Mouse (Mus musculus) G1E (cell line): Measurements from ENCODE around the gene Hspa1l. TPM values are rescaled to one million over a fixed set of nuclear protein-coding genes. Genes with fewer than 3 reads are reported as not detected.

Experiments used
- ATAC-seq: 2 replicates; pipeline ENCODE4 v1.8.0; 2016; ENCODE audit warnings: mild to moderate bottlenecking; ENCODE audit not compliant: insufficient number of reproducible peaks, poor library complexity, low FRiP score, severe bottlenecking; ENCODE audit errors: extremely low read depth
- DNase-seq: peaks from one replicate; pipeline ENCODE4 v3.0.0; 2012; ENCODE audit warnings: low spot score
- H3K27me3 ChIP-seq: 2 replicates; pipeline ENCODE4 v1.6.1; 2012; ENCODE audit warnings: mild to moderate bottlenecking, low read length, inconsistent platforms; ENCODE audit not compliant: insufficient read depth
- H3K36me3 ChIP-seq: replicated peaks from 2 replicates; pipeline ENCODE3; 2012; ENCODE audit warnings: mild to moderate bottlenecking, inconsistent platforms
- H3K4me1 ChIP-seq: 2 replicates; pipeline ENCODE4 v1.6.1; 2012; ENCODE audit warnings: low read depth, low read length, inconsistent platforms, mixed read lengths; ENCODE audit not compliant: insufficient read depth
- H3K4me3 ChIP-seq: 2 replicates; pipeline ENCODE4 v1.5.1; 2012; ENCODE audit warnings: low read depth, mild to moderate bottlenecking, inconsistent platforms, low read length, moderate library complexity, mixed read lengths
- H3K9me3 ChIP-seq: replicated peaks from 2 replicates; pipeline ENCODE4 v1.6.1; 2012; ENCODE audit warnings: inconsistent platforms
- CTCF ChIP-seq: IDR thresholded peaks from 2 replicates; pipeline ENCODE4 v1.5.1; 2012; ENCODE audit warnings: low read depth, low read length, inconsistent platforms, mixed read lengths
- GATA1 ChIP-seq: IDR thresholded peaks from 2 replicates; pipeline ENCODE4 v1.6.1; 2012; ENCODE audit warnings: borderline replicate concordance, low read length, inconsistent platforms, mixed read lengths
- GATA2 ChIP-seq: IDR thresholded peaks from 2 replicates; pipeline ENCODE4 v1.6.1; 2012; ENCODE audit warnings: low read depth, low read length, inconsistent platforms, borderline replicate concordance
- POLR2AphosphoS5 ChIP-seq: IDR thresholded peaks from 2 replicates; pipeline ENCODE4 v1.6.1; 2012; ENCODE audit warnings: low read depth, low read length, inconsistent platforms; ENCODE audit not compliant: insufficient replicate concordance
- TAL1 ChIP-seq: conservative IDR thresholded peaks from 2 replicates; pipeline ENCODE4 v1.6.1; 2012; ENCODE audit warnings: low read depth, low read length, inconsistent platforms, mixed read lengths
- polyA plus RNA-seq: library from polyadenylated mRNA; stranded (reverse); fragments of >175 nt; gene quantifications from 2 replicates; pipeline ENCODE4 v1.2.3, GENCODE M21; 2012
- total RNA-seq, 2 experiments: library from RNA; stranded (forward) in 1 of 2; stranded (reverse) in 1 of 2; fragments of 200-1000 nt in 1 of 2; fragments of >200 nt in 1 of 2; fragmentation: Nextera tagmentation in 1 of 2; gene quantifications; 2 replicates each; pipeline ENCODE4 v1.2.3; 2014 to 2017

The Hspa1l gene
- total and polyA plus RNA-seq, 3 experiments: 0.05 TPM; not detected in 2

DNA sequence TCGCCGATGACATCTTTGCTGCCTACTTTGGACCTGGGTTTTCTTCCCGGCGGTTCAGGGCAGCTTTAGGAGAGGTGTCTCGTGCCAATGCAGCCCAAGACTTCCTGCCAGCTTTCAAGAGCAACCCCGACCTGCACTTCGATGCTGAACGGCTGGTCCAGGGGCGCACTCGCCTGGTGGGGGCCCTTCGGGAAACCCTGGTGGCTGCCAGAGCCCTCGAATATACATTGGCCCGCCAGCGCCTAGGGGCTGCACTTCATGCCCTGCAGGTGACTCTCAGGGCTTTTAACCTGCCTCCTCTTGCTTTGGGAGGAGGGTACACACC is 45.2 kb downstream of the Hspa1l start:
- no peaks in the 10 kb centered on the region for H3K9me3 ChIP-seq
- no peak for ATAC-seq
- H3K36me3 ChIP-seq: peaks cover 72% of the 10 kb centered on the region
- no peak for DNase-seq
- H3K4me1 ChIP-seq: peaks cover 94% of the 10 kb centered on the region
- H3K27me3 ChIP-seq: no peaks in the 10 kb centered on the region; the same call in 1 of the 2 replicates
- TF ChIP-seq TAL1 (no peak), POLR2AphosphoS5 (0 out of 2 replicates have a peak, but pooled peaks have one; percentile 1)
- no peak overlapping the region for H3K4me3 ChIP-seq

DNA sequence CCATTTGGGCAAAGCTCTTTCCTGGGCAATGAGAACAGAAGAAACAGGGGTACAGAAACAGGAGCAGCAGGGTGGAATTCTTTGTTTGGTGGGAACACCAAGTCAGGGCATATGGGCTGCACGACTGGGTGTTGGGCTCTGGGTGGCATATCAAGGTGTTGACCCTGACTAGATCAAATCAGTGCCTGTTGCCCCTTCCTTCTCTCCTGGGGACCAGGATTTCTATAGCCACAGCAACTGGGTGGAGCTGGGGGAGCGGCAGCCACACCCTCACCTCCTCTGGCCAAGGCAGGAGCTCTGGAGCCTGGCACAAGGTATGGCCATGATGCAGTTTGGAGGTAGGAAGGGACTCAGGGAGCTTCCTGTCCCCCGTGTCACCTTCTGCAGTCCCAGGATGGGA is 45.7 kb downstream of the Hspa1l start:
- Histone ChIP-seq H3K27me3 (no peaks in the 10 kb centered on the region; the same call in 1 of the 2 replicates), H3K9me3 (no peaks in the 10 kb centered on the region), H3K36me3 (peaks cover 70% of the 10 kb centered on the region), H3K4me3 (no peak overlapping the region), H3K4me1 (peaks cover 94% of the 10 kb centered on the region)
- no peak for DNase-seq
- TF ChIP-seq GATA2 (no peak), POLR2AphosphoS5 (no peak), TAL1 (no peak), GATA1 (no peak), CTCF (no peak)
- no peak for ATAC-seq

DNA sequence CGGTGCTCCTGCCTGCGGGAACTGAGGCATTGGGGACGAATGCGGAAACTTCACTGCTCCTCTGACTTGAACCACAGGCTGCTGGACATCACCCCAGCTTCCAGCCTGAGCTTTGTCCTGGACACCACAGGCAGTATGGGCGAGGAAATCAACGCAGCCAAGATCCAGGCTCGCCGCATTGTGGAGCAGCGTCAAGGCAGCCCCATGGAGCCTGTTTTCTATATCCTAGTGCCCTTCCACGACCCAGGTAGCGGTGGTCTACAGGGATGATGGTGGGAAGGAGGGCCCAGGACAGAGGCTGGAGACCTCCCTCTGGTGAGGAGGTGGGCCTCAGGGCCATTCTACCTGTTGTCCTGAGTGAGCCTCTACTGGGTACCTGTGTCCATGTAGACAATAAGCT is 47.4 kb downstream of the Hspa1l start:
- no peak for ATAC-seq
- Histone ChIP-seq H3K27me3 (no peaks in the 10 kb centered on the region; the same call in 1 of the 2 replicates), H3K9me3 (no peaks in the 10 kb centered on the region), H3K4me1 (peaks cover 94% of the 10 kb centered on the region), H3K4me3 (no peak overlapping the region), H3K36me3 (peaks cover 70% of the 10 kb centered on the region)
- no peak for TF ChIP-seq GATA1
- TF ChIP-seq POLR2AphosphoS5: no peak
- TF ChIP-seq TAL1: no peak
- no peak for TF ChIP-seq GATA2
- TF ChIP-seq CTCF: no peak
- no peak for DNase-seq

DNA sequence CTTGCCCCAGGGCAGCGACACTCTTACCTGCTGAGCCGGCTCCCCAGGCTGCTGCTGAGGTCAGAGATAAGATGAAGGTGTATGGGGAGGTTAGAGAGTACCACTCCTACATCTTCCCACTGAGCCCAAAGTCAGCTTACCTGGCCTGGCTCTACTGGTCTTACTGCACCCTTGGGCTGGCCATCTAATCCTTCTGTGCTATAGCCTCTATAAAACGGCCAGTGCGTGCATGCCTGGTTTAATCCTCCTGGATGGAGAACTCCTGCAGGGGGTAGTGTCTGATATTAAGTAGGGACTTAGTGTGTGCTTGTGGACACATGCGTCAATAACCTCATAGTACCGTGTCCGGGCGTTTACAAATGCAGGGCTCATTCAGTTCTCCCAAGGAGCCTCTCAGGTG is 48.0 kb downstream of the Hspa1l start:
- Histone ChIP-seq H3K36me3 (peaks cover 68% of the 10 kb centered on the region), H3K27me3 (no peaks in the 10 kb centered on the region), H3K4me1 (peaks cover 94% of the 10 kb centered on the region), H3K9me3 (no peaks in the 10 kb centered on the region), H3K4me3 (no peak overlapping the region; the same call in 1 of the 2 replicates)
- ATAC-seq: no peak
- no peak for DNase-seq
- TF ChIP-seq POLR2AphosphoS5 (no peak), TAL1 (no peak), GATA1 (no peak), CTCF (no peak), GATA2 (no peak)

DNA sequence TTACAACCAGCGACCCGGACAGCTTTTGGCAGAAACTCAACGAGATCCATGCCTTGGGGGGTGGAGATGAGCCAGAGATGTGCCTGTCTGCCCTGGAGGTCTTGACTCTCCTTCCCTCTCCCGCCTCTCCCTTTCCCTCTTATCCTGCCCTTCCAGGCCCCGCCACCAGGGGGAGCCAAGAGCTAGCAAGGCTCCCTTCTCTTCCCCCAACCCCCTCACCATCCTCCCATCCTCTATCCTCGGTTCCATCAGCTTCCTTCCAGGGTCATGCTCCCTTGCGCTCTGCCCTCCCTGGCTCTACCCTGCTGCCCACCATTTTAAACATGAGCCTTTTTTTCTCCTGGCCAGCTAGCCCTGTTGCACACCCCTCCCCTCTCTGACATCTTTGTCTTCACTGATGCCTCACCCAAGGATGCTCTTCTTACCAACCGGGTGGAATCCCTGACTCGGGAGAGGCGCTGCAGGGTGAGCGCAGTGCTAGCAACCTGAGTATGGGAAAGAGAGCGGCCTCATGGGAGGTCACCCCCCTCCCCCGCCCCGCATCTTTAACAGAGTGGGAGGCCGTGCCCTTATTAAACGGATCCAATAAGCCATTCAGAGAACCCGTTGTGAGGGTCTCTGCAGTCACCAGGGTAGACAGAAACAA is 48.8 kb downstream of the Hspa1l start:
- DNase-seq (peak; percentile 69), ATAC-seq (0 out of 2 replicates have a peak, but pooled peaks have one; percentile 12)
- no peaks in the 10 kb centered on the region for H3K27me3 ChIP-seq
- H3K36me3 ChIP-seq: peaks cover 68% of the 10 kb centered on the region
- peak; percentile 87 for TF ChIP-seq CTCF
- TF ChIP-seq GATA2: no peak
- TF ChIP-seq POLR2AphosphoS5: no peak
- TF ChIP-seq GATA1: no peak
- no peaks in the 10 kb centered on the region for H3K9me3 ChIP-seq
- H3K4me1 ChIP-seq: peaks cover 94% of the 10 kb centered on the region
- peak overlapping the region; percentile 68; the same call in 1 of the 2 replicates for H3K4me3 ChIP-seq

DNA sequence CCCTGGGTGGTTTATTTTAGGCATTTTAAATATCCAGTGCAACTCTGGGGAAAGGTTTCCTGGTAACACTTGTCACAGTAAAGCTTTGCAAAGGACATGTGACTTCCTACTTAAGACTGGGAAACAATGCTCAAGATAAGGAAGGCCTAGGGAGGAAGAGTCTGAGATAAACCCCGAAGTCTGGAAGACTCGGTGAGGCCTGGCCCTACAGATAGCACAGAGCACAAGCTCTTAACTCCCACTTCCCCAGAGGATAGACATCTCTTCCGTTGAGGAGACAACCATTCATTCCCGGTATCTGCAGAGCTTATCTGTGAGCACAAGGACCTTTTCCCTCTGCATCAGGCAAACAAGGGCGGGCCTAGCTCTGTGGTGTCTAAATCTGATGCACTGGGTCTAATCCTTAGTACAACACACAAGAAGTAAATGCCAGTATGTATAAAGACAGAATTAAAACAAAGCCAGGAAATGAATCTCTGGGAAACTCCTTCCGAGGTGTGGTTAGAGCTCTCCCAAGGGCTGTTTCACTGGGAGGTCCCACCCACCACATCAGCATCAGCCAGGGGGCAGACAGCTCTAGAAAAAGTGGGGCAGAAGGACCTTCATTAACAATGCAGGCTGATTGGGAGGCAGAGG is 49.5 kb downstream of the Hspa1l start:
- Histone ChIP-seq H3K36me3 (peaks cover 65% of the 10 kb centered on the region), H3K9me3 (no peaks in the 10 kb centered on the region), H3K4me3 (peak overlapping the region; percentile 68; the same call in 1 of the 2 replicates), H3K4me1 (peaks cover 93% of the 10 kb centered on the region), H3K27me3 (no peaks in the 10 kb centered on the region)
- TF ChIP-seq GATA2 (peak; percentile 49; the same call in 1 of the 2 replicates), TAL1 (peak; percentile 95), CTCF (no peak)
- ATAC-seq: peak; percentile 85
- peak; percentile 58 for DNase-seq
